Mouse (Mus musculus) testis, adult 2 months (tissue): ENCODE measurements around the gene Nrgn. TPM values are rescaled to one million over a fixed set of nuclear protein-coding genes. Genes with fewer than 3 reads are reported as not detected.
A peak's percentile ranks its signal among the peaks of the same experiment; 100 is the strongest.

ENCODE experiments used
- H3K27ac ChIP-seq: fragments of 200-500 bp; 2 replicates; pipeline ENCODE4 v1.5.1; 2012; ENCODE audit warnings: low read depth, low read length; ENCODE audit not compliant: control insufficient read depth, insufficient read depth
- H3K27me3 ChIP-seq: fragments of 200-500 bp; 2 replicates; pipeline ENCODE4 v1.6.1; 2012; ENCODE audit warnings: mild to moderate bottlenecking, low read length, moderate library complexity; ENCODE audit not compliant: control insufficient read depth, insufficient read depth
- H3K36me3 ChIP-seq: fragments of 200-500 bp; 2 replicates; pipeline ENCODE4 v1.6.1; 2012; ENCODE audit warnings: mild to moderate bottlenecking, low read length; ENCODE audit not compliant: control insufficient read depth, insufficient read depth
- H3K4me1 ChIP-seq: fragments of 200-500 bp; 2 replicates; pipeline ENCODE4 v1.6.1; 2012; ENCODE audit warnings: low read length; ENCODE audit not compliant: control insufficient read depth, insufficient read depth
- H3K4me3 ChIP-seq: fragments of 200-500 bp; 2 replicates; pipeline ENCODE4 v1.5.1; 2012; ENCODE audit warnings: low read depth, mild to moderate bottlenecking, low read length, moderate library complexity, mixed read lengths; ENCODE audit not compliant: control insufficient read depth
- CTCF ChIP-seq: fragments of 200-500 bp; IDR thresholded peaks from 2 replicates; pipeline ENCODE4 v1.5.1; 2012; ENCODE audit warnings: low read depth, mild to moderate bottlenecking, inconsistent platforms, low read length, moderate library complexity; ENCODE audit not compliant: control insufficient read depth, insufficient read depth, insufficient replicate concordance
- POLR2A ChIP-seq: fragments of 200-500 bp; IDR thresholded peaks from 2 replicates; pipeline ENCODE4 v1.6.1; 2012; ENCODE audit warnings: low read depth, mild to moderate bottlenecking, inconsistent platforms, low read length, moderate library complexity; ENCODE audit not compliant: control insufficient read depth
- polyA plus RNA-seq: library from polyadenylated mRNA; depleted of rRNA; stranded (reverse); fragments of >200 nt; gene quantifications from 2 replicates; pipeline ENCODE4 v1.2.3, GENCODE M21; 2012

Nrgn gene
- polyA plus RNA-seq, 1 experiment: 25.1 TPM

- no peak for TF ChIP-seq CTCF
- no peak for TF ChIP-seq POLR2A
- no peak overlapping the region for H3K27ac ChIP-seq
- peaks cover 4% of the 10 kb centered on the region; the same call in 1 of the 2 replicates for H3K4me1 ChIP-seq
- no peaks in the 10 kb centered on the region for H3K36me3 ChIP-seq
- no peaks in the 10 kb centered on the region for H3K27me3 ChIP-seq
- no peak overlapping the region for H3K4me3 ChIP-seq
Observed at GRCm38 (mm10) chr9:37554279-37554678, 1.6 kb upstream of the Nrgn start.

GRCm38 (mm10) chr9:37551751-37552531 is 763 bp downstream of the Nrgn start:
- Histone ChIP-seq H3K4me3 (peak overlapping the region; percentile 35), H3K27me3 (no peaks in the 10 kb centered on the region), H3K27ac (no peak overlapping the region), H3K4me1 (peaks cover 4% of the 10 kb centered on the region; the same call in 1 of the 2 replicates), H3K36me3 (no peaks in the 10 kb centered on the region)
- TF ChIP-seq POLR2A (no peak), CTCF (no peak)

- Histone ChIP-seq H3K36me3 (no peaks in the 10 kb centered on the region), H3K4me3 (no peak overlapping the region; the same call in 1 of the 2 replicates), H3K27me3 (no peaks in the 10 kb centered on the region), H3K4me1 (peaks cover 7% of the 10 kb centered on the region), H3K27ac (no peak overlapping the region)
- TF ChIP-seq POLR2A: no peak
- no peak for TF ChIP-seq CTCF
Observed at GRCm38 (mm10) chr9:37550435-37550834, 2.3 kb downstream of the Nrgn start.

- no peaks in the 10 kb centered on the region for H3K36me3 ChIP-seq
- no peak overlapping the region for H3K27ac ChIP-seq
- H3K27me3 ChIP-seq: no peaks in the 10 kb centered on the region
- TF ChIP-seq POLR2A (no peak), CTCF (no peak)
- H3K4me3 ChIP-seq: no peak overlapping the region
- peaks cover 7% of the 10 kb centered on the region for H3K4me1 ChIP-seq
Observed at GRCm38 (mm10) chr9:37546889-37547288, 5.8 kb downstream of the Nrgn start.

- Histone ChIP-seq H3K36me3 (no peaks in the 10 kb centered on the region), H3K27me3 (no peaks in the 10 kb centered on the region), H3K27ac (no peak overlapping the region), H3K4me1 (peaks cover 7% of the 10 kb centered on the region), H3K4me3 (no peak overlapping the region)
- no peak for TF ChIP-seq POLR2A
- TF ChIP-seq CTCF: no peak
Observed at GRCm38 (mm10) chr9:37545847-37546452, 6.8 kb downstream of the Nrgn start.

- Histone ChIP-seq H3K27me3 (no peaks in the 10 kb centered on the region), H3K4me3 (peak overlapping the region; percentile 48), H3K27ac (no peak overlapping the region), H3K4me1 (peaks cover 7% of the 10 kb centered on the region), H3K36me3 (no peaks in the 10 kb centered on the region)
- no peak for TF ChIP-seq CTCF
- no peak for TF ChIP-seq POLR2A
Observed at GRCm38 (mm10) chr9:37545166-37545610, 7.5 kb downstream of the Nrgn start.

GRCm38 (mm10) chr9:37544447-37545165 is 8.1 kb downstream of the Nrgn start:
- Histone ChIP-seq H3K4me1 (peaks cover 10% of the 10 kb centered on the region), H3K27me3 (no peaks in the 10 kb centered on the region), H3K27ac (no peak overlapping the region), H3K36me3 (no peaks in the 10 kb centered on the region), H3K4me3 (peak overlapping the region; percentile 48)
- TF ChIP-seq CTCF (peak; percentile 58; the same call in 1 of the 2 replicates), POLR2A (no peak)
